Mouse (Mus musculus): ENCODE data around the gene Wdfy4.

Wdfy4 gene

DNA sequence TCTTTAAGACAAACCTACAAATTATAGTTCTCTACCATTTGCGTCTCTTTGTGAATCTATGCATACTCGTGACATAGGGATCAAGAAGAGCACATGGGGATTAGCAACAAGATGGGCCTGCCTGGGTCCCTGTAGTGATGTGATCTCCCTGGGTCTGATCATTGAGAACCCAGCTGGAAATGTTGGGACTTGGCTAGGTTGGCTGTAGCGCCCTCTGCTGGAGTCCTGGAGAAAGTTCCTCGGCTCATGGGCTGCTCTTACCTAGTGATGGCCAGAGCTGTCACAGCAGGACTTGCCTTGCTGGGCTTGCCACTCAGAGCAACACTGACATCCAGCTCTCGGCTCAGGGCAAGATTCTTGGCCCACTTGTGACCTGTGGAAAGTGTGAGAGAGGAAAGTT is 224.8 kb downstream of the Wdfy4 start:
- DNase-seq = peak; percentile 24

GRCm38 (mm10) chr14:32958671-32959070 is 226.6 kb downstream of the Wdfy4 start:
- no peak for DNase-seq

- no peak for DNase-seq
Measured at GRCm38 (mm10) chr14:32956486-32956885, 228.8 kb downstream of the Wdfy4 start.

- no peak for DNase-seq
Measured at GRCm38 (mm10) chr14:32950312-32951301, 234.7 kb downstream of the Wdfy4 start.

DNA sequence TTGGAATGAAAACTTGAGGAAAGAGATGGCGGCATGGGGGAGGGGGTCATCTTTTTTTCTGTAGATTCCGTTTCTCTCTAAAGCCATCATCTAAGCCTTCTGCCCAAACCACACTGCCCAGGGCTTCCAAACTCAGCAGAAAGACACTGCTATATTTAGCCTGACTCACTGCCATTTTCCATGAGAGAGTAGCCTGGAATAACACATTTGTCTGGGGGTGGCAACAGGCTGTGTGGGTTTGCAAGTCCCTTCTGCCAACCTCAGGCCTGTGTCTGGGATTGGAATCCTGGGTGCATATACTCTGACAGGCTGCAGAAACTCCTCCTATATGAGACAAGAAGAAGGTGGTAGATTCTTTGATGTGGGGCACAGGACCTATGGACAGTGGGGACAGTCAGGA is 237.8 kb downstream of the Wdfy4 start:
- DNase-seq = no peak

DNA sequence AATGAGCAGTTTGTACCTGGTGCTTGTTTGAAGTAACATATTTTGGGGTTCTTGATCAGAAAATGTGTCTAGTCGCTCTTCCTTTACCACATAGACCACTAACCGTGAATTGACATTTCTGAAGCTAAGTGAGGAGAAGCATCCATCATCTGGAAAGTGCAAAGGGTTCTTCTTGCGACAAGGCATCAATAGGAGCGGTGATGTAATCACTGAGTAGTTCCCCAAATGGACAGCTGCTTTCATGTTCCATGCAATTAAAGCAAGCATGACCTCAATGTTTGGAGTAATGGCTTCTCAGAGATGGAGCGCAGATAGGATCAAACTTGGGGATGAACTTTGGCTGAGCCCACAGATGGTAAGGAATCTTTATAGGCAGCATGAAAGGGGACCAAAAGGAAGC is 246.1 kb downstream of the Wdfy4 start:
- no peak for DNase-seq

DNA sequence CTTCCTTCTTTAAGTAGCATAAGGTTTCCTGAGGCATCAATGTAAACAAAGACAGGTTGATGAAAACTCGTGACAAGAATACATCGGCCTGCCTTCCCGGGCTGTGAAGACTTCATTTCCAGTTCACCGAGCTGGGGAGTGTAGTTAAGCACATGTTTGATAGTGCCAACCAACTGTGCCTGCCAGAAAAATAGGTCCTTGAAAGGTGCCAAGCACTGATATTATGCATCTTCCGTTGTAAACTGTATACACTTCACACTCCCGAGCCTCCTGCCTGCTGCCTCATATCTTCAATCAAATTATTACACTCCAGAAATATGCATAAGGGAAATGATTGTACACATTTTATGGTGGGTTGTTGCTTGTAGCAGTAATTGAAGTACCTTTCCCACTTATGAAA is 251.2 kb downstream of the Wdfy4 start:
- no peak for DNase-seq

- DNase-seq = no peak
Measured at GRCm38 (mm10) chr14:32932220-32932619, 253.1 kb downstream of the Wdfy4 start.

DNA sequence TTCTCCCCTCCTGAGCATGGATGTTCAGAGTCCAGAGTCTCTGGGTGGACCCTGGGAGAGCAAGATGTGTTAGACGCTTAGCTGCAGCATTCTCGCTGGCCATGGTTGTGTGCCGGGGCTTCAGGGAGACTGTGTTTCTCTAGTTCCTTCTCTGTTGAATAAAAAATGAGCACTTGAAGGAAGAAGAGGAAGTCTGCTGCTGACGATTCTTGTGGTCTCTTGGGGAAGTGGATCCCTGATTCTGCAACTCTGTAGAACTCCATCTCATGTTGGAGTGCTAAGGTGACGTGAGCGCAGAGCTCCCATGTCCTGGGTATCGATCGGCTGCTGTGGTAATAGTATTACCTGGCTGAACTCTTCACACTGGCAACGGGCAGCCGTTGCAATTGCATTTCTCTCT is 253.6 kb downstream of the Wdfy4 start:
- DNase-seq = no peak

DNA sequence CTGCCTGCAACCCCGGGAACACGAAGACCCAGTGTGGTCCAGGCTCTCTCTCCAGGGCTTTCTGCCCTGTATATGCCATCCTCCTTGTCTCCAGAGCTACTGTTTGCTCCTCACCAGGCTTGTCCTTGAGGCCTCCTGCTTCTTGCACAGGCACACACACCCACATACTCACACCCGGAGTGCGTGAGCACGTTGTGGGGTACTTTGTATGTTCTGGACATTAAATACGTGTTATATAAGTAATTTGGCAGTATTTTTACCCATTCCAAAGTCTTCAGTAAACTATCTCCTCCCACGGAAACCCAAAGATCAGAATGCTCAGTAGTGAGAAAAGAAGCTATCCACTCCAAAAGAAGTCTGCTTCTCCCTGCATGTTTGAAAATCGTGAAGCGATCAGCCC is 261.4 kb downstream of the Wdfy4 start:
- no peak for DNase-seq

DNA sequence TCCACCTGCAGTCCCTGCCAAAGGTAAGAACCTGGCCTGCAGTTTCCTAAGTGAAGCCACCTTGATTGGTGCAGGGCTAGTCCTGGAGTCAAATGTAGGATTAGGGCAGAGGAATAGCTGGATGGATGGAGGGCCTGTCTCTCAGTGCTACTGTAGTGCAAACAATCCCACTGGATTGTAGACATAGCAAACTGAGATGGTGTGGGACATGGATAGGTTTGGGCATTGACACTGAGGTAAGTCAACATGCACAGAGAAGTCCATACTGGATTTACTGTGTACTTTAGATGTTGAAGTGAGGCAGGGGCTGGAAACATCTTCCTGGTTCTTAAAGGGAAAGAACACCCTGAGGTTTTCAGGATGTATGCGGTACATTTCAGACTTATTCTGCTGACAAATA is 267.4 kb downstream of the Wdfy4 start:
- no peak for DNase-seq

- DNase-seq = no peak
Measured at GRCm38 (mm10) chr14:32915360-32915759, 269.9 kb downstream of the Wdfy4 start.

DNA sequence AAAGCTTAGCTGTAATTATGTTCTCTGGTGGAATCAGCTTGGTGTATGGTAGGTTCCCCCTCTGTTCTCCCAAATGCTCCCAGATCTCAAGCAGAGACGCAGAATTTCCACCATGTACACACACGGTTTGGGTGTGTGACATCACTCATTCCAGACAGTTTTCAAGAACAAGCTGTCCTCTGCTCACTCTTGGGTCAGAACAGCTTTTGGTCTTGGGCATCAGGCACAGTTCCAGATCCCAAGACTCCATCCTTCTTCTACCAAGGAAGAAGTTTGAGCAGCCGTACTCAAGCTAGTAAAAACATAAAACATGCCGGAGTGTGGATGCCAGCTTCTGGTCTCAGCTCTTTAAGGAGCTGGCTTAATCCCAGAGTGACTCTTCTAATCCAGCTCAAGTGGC is 274.1 kb downstream of the Wdfy4 start:
- no peak for DNase-seq
